ENCODE assay signal across 15 mouse cellular contexts in genomic region chr2:154425522-154425921, GRCm38 (mm10). TPM values are rescaled to one million over a fixed set of nuclear protein-coding genes. Genes with fewer than 3 reads are reported as not detected.
A peak's percentile ranks its signal among the peaks of the same experiment; 100 is the strongest.
DNase-seq lines count a peak whose midpoint lies in the region; ATAC-seq and TF ChIP-seq lines count a peak whose summit lies in the region.
"Had no signal": no experiment of that assay in that cellular context is flagged by ENCODE, and none has a peak within 500 bp of the region (broad histone marks: within the 10 kb centered on the region; RNA-seq: fewer than 3 reads in every experiment).

No protein-coding gene starts in this region.

- H3K27me3 ChIP-seq in midbrain, embryonic 10.5 days (ENCODE audit: low read depth, poor library complexity, severe bottlenecking), result peaks cover 26% of the 10 kb centered on the region
- H3K27me3 ChIP-seq in midbrain, embryonic 16.5 days (ENCODE audit: control insufficient read depth, insufficient read depth, low read depth, low read length), result no peaks in the 10 kb centered on the region
- no peaks in the 10 kb centered on the region for H3K27me3 ChIP-seq in forebrain, postnatal 0 days (ENCODE audit: insufficient read depth, low read length)
- H3K27me3 ChIP-seq in stomach, postnatal 0 days (ENCODE audit: control insufficient read depth, insufficient read depth, low read length), result no peaks in the 10 kb centered on the region
- no peaks in the 10 kb centered on the region for H3K27me3 ChIP-seq in cerebellum, adult 2 months (ENCODE audit: control insufficient read depth, insufficient read depth, low read length)

- H3K4me3 ChIP-seq in gastrocnemius, adult 2 months, result no peak overlapping the region
- peak overlapping the region; percentile 53; the same call in 1 of the 2 replicates for H3K4me3 ChIP-seq in midbrain, embryonic 10.5 days
- no peak overlapping the region for H3K4me3 ChIP-seq in midbrain, embryonic 16.5 days (ENCODE audit: low read depth, low read length)
- H3K4me3 ChIP-seq in forebrain, postnatal 0 days (ENCODE audit: low read depth, low read length), result no peak overlapping the region
- no peak overlapping the region for H3K4me3 ChIP-seq in stomach, postnatal 0 days (ENCODE audit: low read depth, low read length)
- H3K4me3 ChIP-seq in cerebellum, adult 2 months (replicated peaks; ENCODE audit: insufficient read depth, low read depth, low read length), result no peak overlapping the region

- no peak for DNase-seq in gastrocnemius, adult 2 months
- DNase-seq in gastrocnemius, adult 8-10 months (ENCODE audit: low spot score in 2 of 2), result no peak
- no peak for DNase-seq in midbrain, embryonic 10.5 days (ENCODE audit: low spot score)
- DNase-seq in forebrain, postnatal 0 days, result no peak
- no peak for DNase-seq in stomach, postnatal 0 days (ENCODE audit: low spot score)
- DNase-seq in right cerebral cortex, postnatal 4 days, result no peak
- DNase-seq in cerebellum, adult 2 months, result no peak
- DNase-seq: adrenal gland, postnatal 25 days; cerebellum, adult 11-12 months; heart, adult 18-20 months; kidney, postnatal 4 days; retina, postnatal 1 day; thymus, postnatal 14 days had no signal

- H3K27ac ChIP-seq in gastrocnemius, adult 2 months, result no peak overlapping the region
- peak overlapping the region; percentile 92 for H3K27ac ChIP-seq in midbrain, embryonic 10.5 days (replicated peaks)
- no peak overlapping the region for H3K27ac ChIP-seq in midbrain, embryonic 16.5 days (ENCODE audit: low read length)
- no peak overlapping the region for H3K27ac ChIP-seq in forebrain, postnatal 0 days (ENCODE audit: low read depth, low read length)
- H3K27ac ChIP-seq in stomach, postnatal 0 days (replicated peaks), result no peak overlapping the region
- no peak overlapping the region for H3K27ac ChIP-seq in cerebellum, adult 2 months (ENCODE audit: insufficient read depth, low read length)

- H3K9me3 ChIP-seq in midbrain, embryonic 10.5 days (replicated peaks), result no peaks in the 10 kb centered on the region
- no peaks in the 10 kb centered on the region for H3K9me3 ChIP-seq in midbrain, embryonic 16.5 days (replicated peaks; ENCODE audit: control insufficient read depth, low read length, poor library complexity, severe bottlenecking)
- no peaks in the 10 kb centered on the region for H3K9me3 ChIP-seq in forebrain, postnatal 0 days (ENCODE audit: low read length)
- no peaks in the 10 kb centered on the region for H3K9me3 ChIP-seq in stomach, postnatal 0 days (ENCODE audit: control insufficient read depth, low read length)
- H3K9me3 ChIP-seq: lung, embryonic 15.5 days had no signal

- ATAC-seq in midbrain, embryonic 16.5 days, result no peak
- no peak for ATAC-seq in forebrain, postnatal 0 days
- no peak for ATAC-seq in stomach, postnatal 0 days (ENCODE audit: low FRiP score, low TSS enrichment)

- 83% methylated on average over 3 of the region's 3 CpGs for WGBS in midbrain, embryonic 10.5 days
- WGBS in midbrain, embryonic 16.5 days, result 88% methylated on average over 3 of the region's 3 CpGs
- 90% methylated on average over 3 of the region's 3 CpGs for WGBS in forebrain, postnatal 0 days
- WGBS in stomach, postnatal 0 days, result 94% methylated on average over 3 of the region's 3 CpGs
- WGBS in cerebellum, adult 2 months, result 97% methylated on average over 3 of the region's 3 CpGs

- intact Hi-C loops in gastrocnemius, adult 2 months (cut with DNase I), result no loop called here

- H3K9ac ChIP-seq in midbrain, embryonic 16.5 days (ENCODE audit: low read depth, low read length), result no peak overlapping the region
- H3K9ac ChIP-seq in forebrain, postnatal 0 days, result no peak overlapping the region
- H3K9ac ChIP-seq in stomach, postnatal 0 days (ENCODE audit: low read length), result no peak overlapping the region

- TF ChIP-seq POLR2A in cerebellum, adult 2 months (IDR thresholded peaks at IDR 0.05; ENCODE audit: borderline replicate concordance, insufficient read depth, low read length), result no peak

- no peaks in the 10 kb centered on the region for H3K36me3 ChIP-seq in midbrain, embryonic 10.5 days
- no peaks in the 10 kb centered on the region for H3K36me3 ChIP-seq in midbrain, embryonic 16.5 days (ENCODE audit: control insufficient read depth, insufficient read depth, low read length)
- H3K36me3 ChIP-seq in forebrain, postnatal 0 days (ENCODE audit: insufficient read depth), result no peaks in the 10 kb centered on the region
- no peaks in the 10 kb centered on the region for H3K36me3 ChIP-seq in stomach, postnatal 0 days (ENCODE audit: control insufficient read depth, insufficient read depth, low read length)
- H3K36me3 ChIP-seq: lung, embryonic 15.5 days had no signal

- no peak for TF ChIP-seq EP300 in stomach, postnatal 0 days (optimal IDR thresholded peaks at IDR 0.05)

- peaks cover 51% of the 10 kb centered on the region for H3K4me1 ChIP-seq in midbrain, embryonic 10.5 days
- H3K4me1 ChIP-seq in midbrain, embryonic 16.5 days (ENCODE audit: control insufficient read depth, insufficient read depth, low read length), result peaks cover 14% of the 10 kb centered on the region
- peaks cover 12% of the 10 kb centered on the region for H3K4me1 ChIP-seq in forebrain, postnatal 0 days (ENCODE audit: insufficient read depth)
- no peaks in the 10 kb centered on the region for H3K4me1 ChIP-seq in stomach, postnatal 0 days (replicated peaks; ENCODE audit: control insufficient read depth, insufficient read depth)
- H3K4me1 ChIP-seq in cerebellum, adult 2 months (ENCODE audit: control insufficient read depth, insufficient read depth, low read length), result peaks cover 12% of the 10 kb centered on the region
- H3K4me1 ChIP-seq: lung, embryonic 15.5 days had no signal

- no peak overlapping the region for H3K4me2 ChIP-seq in midbrain, embryonic 16.5 days (ENCODE audit: low read length)
- no peak overlapping the region for H3K4me2 ChIP-seq in forebrain, postnatal 0 days (ENCODE audit: low read depth)
- no peak overlapping the region for H3K4me2 ChIP-seq in stomach, postnatal 0 days (replicated peaks; ENCODE audit: low read depth)

- peak; percentile 25; the same call in 1 of the 2 replicates for TF ChIP-seq CTCF in gastrocnemius, adult 2 months (IDR thresholded peaks at IDR 0.05)
- TF ChIP-seq CTCF in forebrain, postnatal 0 days (IDR thresholded peaks at IDR 0.05; ENCODE audit: low read depth), result peak; percentile 43; the same call in 1 of the 2 replicates
- TF ChIP-seq CTCF in stomach, postnatal 0 days (IDR thresholded peaks at IDR 0.05; ENCODE audit: low read depth), result peak; percentile 45
- TF ChIP-seq CTCF in cerebellum, adult 2 months (IDR thresholded peaks at IDR 0.05; ENCODE audit: borderline replicate concordance, insufficient read depth, low read depth, low read length), result no peak

RNA-seq across cellular contexts. Expression of gene Cbfa2t2, which starts 10.8 kb away (rescaled TPM):
- 10 to 100 TPM; 13.4 to 17.9 TPM for total RNA-seq in gastrocnemius, adult 2 months (2021)
- 10 to 100 TPM; 12.7 to 14.8 (median 13.5) TPM for total RNA-seq in gastrocnemius, adult 8-10 months (2022)
- polyA plus RNA-seq in midbrain, embryonic 10.5 days (2016; fragmentation: Nextera tagmentation; extraction: Ambion mirVana), result 67.4 and 88.4 TPM in 2 replicates
- polyA plus RNA-seq in midbrain, embryonic 16.5 days (2015; fragmentation: Nextera tagmentation; extraction: Ambion mirVana), result 50.2 and 53.1 TPM in 2 replicates
- 32.5 and 41.8 TPM in 2 replicates for total RNA-seq in forebrain, postnatal 0 days (2014; rRNA removed)
- polyA plus RNA-seq in forebrain, postnatal 0 days (2015; fragmentation: Nextera tagmentation; extraction: Ambion mirVana), result 22.1 and 31.9 TPM in 2 replicates
- 10.3 and 10.4 TPM in 2 replicates for polyA plus RNA-seq in stomach, postnatal 0 days (2015; fragmentation: Nextera tagmentation; extraction: Ambion mirVana)
- polyA plus RNA-seq in cerebellum, adult 2 months (2012; rRNA removed), result 29.5 and 31.5 TPM in 2 replicates

RNA-seq across cellular contexts. Expression of gene Snta1, which starts 17.6 kb away (rescaled TPM):
- total RNA-seq in gastrocnemius, adult 2 months (2021), result 100 to 1,000 TPM; 245 to 247 TPM
- 100 to 1,000 TPM; 156 to 248 (median 181) TPM for total RNA-seq in gastrocnemius, adult 8-10 months (2022)
- 3.0 and 5.1 TPM in 2 replicates for polyA plus RNA-seq in midbrain, embryonic 10.5 days (2016; fragmentation: Nextera tagmentation; extraction: Ambion mirVana)
- 9.2 and 12.3 TPM in 2 replicates for polyA plus RNA-seq in midbrain, embryonic 16.5 days (2015; fragmentation: Nextera tagmentation; extraction: Ambion mirVana)
- total RNA-seq in forebrain, postnatal 0 days (2014; rRNA removed), result 23.0 and 25.3 TPM in 2 replicates
- polyA plus RNA-seq in forebrain, postnatal 0 days (2015; fragmentation: Nextera tagmentation; extraction: Ambion mirVana), result 14.8 and 15.8 TPM in 2 replicates
- 6.7 and 7.2 TPM in 2 replicates for polyA plus RNA-seq in stomach, postnatal 0 days (2015; fragmentation: Nextera tagmentation; extraction: Ambion mirVana)
- 33.7 and 35.7 TPM in 2 replicates for polyA plus RNA-seq in cerebellum, adult 2 months (2012; rRNA removed)

RNA-seq across cellular contexts. Expression of gene Cdk5rap1, which starts 52.7 kb away (rescaled TPM):
- 10 to 100 TPM; 14.5 to 15.3 TPM for total RNA-seq in gastrocnemius, adult 2 months (2021)
- 10 to 100 TPM; 11.7 to 17.1 (median 12.0) TPM for total RNA-seq in gastrocnemius, adult 8-10 months (2022)
- polyA plus RNA-seq in midbrain, embryonic 10.5 days (2016; fragmentation: Nextera tagmentation; extraction: Ambion mirVana), result 14.2 and 15.9 TPM in 2 replicates
- 12.2 and 16.3 TPM in 2 replicates for polyA plus RNA-seq in midbrain, embryonic 16.5 days (2015; fragmentation: Nextera tagmentation; extraction: Ambion mirVana)
- total RNA-seq in forebrain, postnatal 0 days (2014; rRNA removed), result 14.3 and 14.7 TPM in 2 replicates
- polyA plus RNA-seq in forebrain, postnatal 0 days (2015; fragmentation: Nextera tagmentation; extraction: Ambion mirVana), result 6.3 and 10.4 TPM in 2 replicates
- polyA plus RNA-seq in stomach, postnatal 0 days (2015; fragmentation: Nextera tagmentation; extraction: Ambion mirVana), result 6.2 and 25.9 TPM in 2 replicates
- polyA plus RNA-seq in cerebellum, adult 2 months (2012; rRNA removed), result 19.2 and 21.7 TPM in 2 replicates
